Mouse (Mus musculus) brown adipose tissue, adult 24 weeks (tissue): ENCODE results near the gene Plekha6. TPM values are rescaled to one million over a fixed set of nuclear protein-coding genes. Genes with fewer than 3 reads are reported as not detected.
"Not testable (repeated sequence)": the region's sequence is repeated elsewhere in the genome, so short reads cannot be mapped to it uniquely, and the experiment has no call there.

Source experiments
- H3K27ac ChIP-seq: fragments of 200-500 bp; replicated peaks from 2 replicates; pipeline ENCODE4 v1.5.1; 2012; ENCODE audit warnings: low read depth, mild to moderate bottlenecking, low read length
- H3K4me1 ChIP-seq: fragments of 200-500 bp; 2 replicates; pipeline ENCODE4 v1.6.1; 2012; ENCODE audit warnings: low read length, mixed read lengths; ENCODE audit not compliant: control insufficient read depth, insufficient read depth, insufficient read length
- H3K4me3 ChIP-seq: fragments of 200-500 bp; 2 replicates; pipeline ENCODE4 v1.5.1; 2012; ENCODE audit warnings: low read depth, mild to moderate bottlenecking, low read length, moderate library complexity; ENCODE audit not compliant: insufficient read depth
- polyA plus RNA-seq: library from polyadenylated mRNA; stranded (reverse); fragments of >200 nt; gene quantifications from 2 replicates; pipeline ENCODE4 v1.2.4, GENCODE M21; 2012; ENCODE audit not compliant: missing spikeins, insufficient read depth, insufficient read length

The Plekha6 gene
- polyA plus RNA-seq, 1 experiment, result 4.2 TPM

DNA sequence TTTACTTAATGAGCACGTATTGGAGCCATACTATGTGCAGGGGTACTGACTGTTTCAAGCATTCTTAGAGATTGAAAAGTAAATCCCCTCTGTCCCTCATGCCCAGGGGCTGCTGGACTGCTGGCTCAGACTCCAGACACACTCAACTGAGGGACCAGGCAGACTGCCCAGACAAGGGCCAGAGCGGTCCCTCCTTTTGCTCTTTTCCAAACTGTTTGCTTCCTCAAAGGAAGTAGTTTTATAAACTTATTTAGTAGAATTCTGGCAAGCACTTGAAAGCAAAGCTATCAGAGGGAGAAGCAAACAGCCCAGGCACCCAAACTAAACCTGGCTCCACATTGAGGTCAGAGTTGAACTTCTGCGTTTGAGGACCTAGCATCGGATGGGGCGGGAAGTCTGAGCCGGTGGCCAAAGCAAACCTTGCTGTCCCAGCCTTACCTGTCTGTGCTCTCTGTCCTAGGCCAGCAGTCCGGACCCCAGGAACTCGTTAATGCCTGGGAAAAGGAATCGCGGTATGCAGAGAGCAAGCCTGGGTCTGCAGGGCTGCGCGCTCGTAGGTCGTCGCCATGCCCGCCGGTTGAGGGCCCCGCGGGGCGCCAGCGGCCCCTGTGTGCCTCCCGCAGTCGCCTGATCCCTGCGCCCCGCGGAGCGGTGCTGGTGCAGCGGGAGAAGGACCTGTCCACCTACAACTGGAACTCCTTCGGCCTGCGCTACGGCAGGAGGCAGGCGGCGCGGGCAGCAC is 165.1 kb downstream of the Plekha6 start:
- Histone ChIP-seq H3K4me3 (no peak overlapping the region), H3K27ac (no peak overlapping the region), H3K4me1 (no peaks in the 10 kb centered on the region)

DNA sequence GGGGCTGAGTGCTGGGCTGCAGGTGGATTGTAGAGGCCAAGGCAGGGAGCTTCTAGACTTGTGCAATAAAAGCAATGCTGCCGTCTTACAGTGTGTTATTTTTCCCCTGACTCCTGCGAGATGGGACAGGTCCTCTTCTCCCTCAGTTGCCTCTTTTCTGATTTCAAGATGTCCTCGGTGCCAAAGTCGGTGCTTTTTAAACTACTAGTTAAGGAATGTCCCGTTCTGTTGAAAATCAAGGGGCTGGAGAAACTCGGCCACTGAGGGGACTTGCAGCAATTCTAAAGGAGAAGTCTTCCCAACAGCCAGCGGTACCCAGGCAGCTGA is 165.6 kb downstream of the Plekha6 start:
- Histone ChIP-seq H3K4me1 (no peaks in the 10 kb centered on the region), H3K27ac (no peak overlapping the region), H3K4me3 (no peak overlapping the region)

DNA sequence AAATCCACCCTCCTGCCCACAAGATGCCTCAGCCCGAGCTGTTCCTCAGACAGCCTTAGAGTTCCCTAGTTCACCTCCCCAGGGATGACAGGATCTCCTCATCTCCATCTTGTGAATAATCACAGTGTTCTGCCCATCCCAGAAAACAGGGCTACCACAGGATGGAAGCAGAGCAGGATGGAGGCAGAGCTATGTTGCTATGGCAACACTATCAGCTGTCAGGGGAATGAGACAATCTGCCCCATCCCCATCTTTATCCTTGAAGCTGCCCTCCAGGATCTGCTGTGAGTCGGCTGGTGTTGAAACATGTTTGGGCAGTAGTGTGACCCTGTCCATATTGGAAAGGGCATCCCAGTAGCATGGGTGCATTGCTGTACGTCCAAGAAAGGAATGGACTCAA is 167.1 kb downstream of the Plekha6 start:
- H3K4me1 ChIP-seq, result no peaks in the 10 kb centered on the region
- no peak overlapping the region for H3K4me3 ChIP-seq
- no peak overlapping the region for H3K27ac ChIP-seq

DNA sequence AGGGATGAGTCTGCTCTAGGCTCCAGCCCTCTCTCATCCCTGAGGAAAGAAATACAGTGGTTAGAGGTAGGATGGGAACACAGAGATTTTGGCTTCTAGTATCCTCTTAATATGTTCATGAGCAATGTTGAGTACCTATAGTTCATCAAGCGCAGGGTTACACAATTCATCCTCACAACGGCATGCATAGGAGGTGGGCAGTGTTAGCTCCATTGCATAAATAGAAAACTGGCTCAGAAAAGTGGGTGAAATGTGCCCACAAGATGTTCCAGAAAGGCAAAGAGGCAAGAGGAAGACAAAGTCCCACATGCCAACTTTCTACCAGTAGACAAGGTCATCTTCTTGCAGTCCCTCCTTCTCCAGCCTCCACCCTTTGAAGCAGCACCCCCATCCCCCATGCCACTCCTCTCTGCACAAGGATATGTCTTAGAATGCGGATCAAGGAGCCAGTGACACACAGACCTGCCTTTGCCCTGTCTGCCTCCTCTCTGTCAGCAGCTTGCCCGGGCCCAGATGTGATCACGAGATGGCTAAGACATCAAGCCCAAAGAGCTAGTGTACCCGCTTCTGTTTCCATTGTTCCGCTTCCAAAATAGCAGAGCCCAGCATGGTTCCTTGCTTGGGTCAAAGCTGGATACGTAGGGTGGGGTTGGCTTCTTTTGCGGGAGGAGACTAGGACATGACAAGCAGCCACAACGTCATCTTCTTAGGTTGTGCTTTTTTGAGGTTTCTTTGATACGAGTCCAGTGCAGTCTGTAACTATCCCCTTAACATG is 168.8 kb downstream of the Plekha6 start:
- H3K27ac ChIP-seq, result no peak overlapping the region
- no peaks in the 10 kb centered on the region for H3K4me1 ChIP-seq
- no peak overlapping the region for H3K4me3 ChIP-seq

DNA sequence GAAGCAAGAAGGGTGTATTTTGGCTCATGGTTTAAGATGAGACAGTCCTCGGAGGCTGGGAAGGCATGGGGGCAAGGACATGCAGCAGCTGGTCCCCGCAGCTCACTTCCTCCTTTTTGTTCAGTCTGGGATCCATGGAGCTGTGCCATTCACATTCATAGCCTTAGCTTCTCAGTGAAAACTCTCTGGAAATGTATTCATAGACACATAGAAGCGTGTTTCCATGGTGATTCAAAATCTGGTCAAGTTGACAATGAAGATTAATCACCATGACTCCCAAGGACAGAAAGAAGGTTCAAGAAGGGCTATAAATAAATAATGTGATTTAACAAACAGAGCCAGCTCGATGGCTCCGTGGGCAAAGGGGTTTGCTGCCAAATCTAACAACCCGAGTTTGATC is 169.9 kb downstream of the Plekha6 start:
- Histone ChIP-seq H3K4me1 (no peaks in the 10 kb centered on the region), H3K27ac (no peak overlapping the region), H3K4me3 (no peak overlapping the region)

DNA sequence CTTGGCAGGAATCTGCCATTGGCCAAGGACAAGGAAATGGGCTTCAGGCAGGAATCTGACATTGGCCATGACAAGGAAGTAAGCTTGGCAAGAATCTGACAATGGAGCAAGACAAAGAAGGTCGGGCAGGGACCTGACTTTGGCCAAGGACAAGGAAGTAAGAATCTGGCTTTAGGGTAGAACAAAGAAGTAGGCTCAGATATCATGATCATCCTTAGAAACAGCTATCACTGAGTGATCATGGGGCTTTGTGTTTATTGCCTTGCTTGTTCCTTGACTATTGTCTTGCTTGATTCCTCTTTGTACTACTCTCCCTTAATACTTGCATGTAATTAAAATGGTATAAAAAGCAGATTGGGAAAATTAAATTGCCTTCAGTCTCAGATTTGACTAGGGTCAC is 176.4 kb downstream of the Plekha6 start:
- not testable (repeated sequence) for H3K4me3 ChIP-seq, H3K4me1 ChIP-seq, H3K27ac ChIP-seq

DNA sequence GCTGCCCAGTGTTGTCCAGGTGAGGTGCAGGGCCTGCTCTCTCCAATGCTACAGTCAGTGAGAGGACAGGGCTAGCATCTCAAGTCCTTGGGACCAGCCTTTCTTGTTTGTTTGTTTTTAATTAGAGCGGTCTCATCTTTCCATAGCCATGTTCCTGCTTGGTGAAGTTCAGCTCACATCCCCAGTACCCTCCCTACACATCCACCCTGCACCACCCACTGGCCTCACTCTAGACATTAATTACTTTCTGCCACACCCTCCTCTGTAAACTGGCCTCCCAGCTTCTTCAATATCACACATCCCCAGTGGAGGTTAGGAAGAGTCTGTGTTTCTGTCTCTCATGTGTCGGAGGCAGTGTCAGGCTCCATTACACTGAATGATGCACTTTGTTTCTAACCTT is 180.3 kb downstream of the Plekha6 start:
- Histone ChIP-seq H3K27ac (no peak overlapping the region), H3K4me3 (no peak overlapping the region), H3K4me1 (no peaks in the 10 kb centered on the region)

DNA sequence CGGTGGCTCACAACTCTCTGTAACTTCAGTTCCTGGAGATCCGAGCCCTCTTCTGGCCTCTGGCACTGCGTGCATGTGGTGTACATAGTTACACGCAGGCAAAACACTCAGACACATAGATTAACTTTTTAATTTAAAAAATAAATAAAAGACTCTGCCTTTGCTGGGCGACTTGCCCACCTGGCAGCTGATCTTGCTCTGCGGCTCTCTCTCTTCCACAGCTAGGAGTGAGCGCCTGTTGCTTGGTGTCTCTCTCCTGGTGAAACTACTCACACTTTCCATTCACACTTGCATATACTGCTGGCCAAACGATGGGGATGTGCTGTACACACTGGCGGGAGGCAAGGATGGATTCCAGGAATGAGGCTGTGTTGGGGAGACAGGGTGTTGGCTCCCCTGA is 182.5 kb downstream of the Plekha6 start:
- Histone ChIP-seq H3K27ac (no peak overlapping the region), H3K4me3 (no peak overlapping the region), H3K4me1 (no peaks in the 10 kb centered on the region)

DNA sequence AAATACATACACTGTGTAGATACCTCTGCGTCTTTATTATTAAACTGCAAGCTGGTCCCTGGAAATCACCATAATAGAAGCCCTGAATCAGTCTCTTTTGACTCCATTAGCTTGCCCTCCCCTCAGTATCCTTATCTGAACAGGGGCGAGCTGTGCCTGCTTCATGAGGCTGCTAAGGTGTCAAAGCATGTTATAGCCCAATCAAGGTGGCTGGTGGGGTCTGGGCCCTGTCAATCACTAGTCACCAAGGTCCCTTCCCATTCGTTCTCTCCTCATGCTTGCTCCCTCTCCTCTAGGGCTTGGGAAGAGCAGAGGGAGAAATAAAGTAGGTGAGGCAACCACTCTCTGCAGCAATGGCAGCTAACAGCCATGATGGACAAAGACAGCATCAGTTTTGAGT is 183.2 kb downstream of the Plekha6 start:
- no peak overlapping the region for H3K27ac ChIP-seq
- H3K4me1 ChIP-seq, result no peaks in the 10 kb centered on the region
- no peak overlapping the region for H3K4me3 ChIP-seq

DNA sequence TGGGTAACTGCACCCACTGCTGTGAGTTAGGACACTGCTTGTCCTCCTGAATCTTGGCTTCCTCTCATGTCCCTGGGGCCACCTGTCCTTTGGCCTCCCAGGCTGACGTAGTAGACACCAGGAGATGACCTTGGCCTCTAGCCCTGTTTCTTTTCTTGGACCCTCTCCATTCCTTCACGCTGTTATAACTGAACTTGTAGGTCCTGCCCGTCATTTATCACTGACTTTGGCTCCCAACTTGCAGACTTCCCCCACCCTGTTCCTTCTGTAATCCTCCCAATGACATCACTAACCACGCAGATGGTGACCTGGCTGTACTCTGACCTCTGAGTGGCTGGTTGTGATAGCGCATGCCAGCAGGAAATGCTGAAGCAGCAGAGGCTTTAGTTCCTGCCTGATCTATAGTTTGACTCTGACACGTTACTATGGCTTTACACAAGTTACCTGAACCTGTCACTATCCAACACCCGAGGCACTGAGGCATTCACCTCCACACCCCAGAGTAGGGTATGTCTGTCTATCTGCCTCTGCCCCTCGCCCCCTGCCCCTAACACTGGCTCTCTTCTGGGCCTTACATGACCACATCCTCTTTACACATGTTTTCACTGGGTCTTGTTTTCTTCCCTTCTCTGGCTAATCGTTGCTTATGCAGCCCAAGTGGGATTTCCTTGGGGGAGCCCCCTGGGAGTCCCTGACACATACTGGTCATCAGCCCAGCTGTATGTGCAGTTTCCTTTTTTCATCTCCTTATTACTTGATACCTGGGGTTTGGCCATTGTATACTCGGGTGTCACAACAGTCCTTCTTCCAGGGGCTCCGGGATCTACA is 183.9 kb downstream of the Plekha6 start:
- Histone ChIP-seq H3K27ac (no peak overlapping the region), H3K4me1 (no peaks in the 10 kb centered on the region), H3K4me3 (no peak overlapping the region)

DNA sequence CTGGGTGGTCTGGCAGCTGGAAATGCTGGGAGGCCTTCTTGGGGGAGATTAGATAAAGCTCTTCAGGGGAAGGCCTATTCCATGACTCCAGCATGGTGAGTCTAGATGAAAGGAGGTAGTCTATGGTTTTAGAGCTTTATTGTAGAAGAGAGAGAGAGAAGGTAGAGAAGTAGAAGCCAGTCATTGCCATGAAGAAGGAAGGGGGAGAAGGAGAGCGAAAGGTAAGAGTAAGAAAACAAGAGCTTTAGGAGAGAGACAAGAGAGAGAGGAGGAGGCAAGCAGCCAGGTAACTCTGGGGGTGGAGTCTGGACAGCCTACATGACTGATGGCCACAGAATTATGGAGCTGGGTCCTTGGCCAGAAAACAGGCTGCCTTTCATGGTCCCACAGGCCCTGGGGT is 186.2 kb downstream of the Plekha6 start, which contains the start of gene Ren1:
Gene Ren1 (plus strand): TSS at position 301 of the 400 bp plus-strand sequence.
- Histone ChIP-seq H3K27ac (no peak within 1 kb of the TSS), H3K4me1 (no peaks in the 10 kb centered on the region), H3K4me3 (no peak within 1 kb of the TSS)

DNA sequence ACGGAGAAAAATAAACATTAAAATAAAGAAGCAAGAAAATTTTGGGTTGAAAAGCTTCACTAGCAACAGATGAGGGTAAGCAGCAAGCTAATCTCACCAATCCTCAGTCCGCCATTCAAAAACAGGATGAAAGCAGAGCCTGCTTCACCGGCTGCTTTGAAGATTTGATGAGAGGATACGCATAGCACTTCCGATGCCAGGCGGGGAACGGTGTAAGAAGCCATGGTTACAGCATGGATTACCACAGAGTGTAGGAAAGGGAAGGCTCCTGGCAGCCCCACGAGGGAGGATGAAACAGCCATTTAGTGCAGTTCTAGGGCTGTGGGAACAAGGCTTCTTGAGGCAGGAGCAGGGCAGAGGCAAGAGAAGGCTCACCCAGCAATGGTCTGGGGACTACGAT is 187.8 kb downstream of the Plekha6 start:
- Histone ChIP-seq H3K4me1 (no peaks in the 10 kb centered on the region), H3K4me3 (no peak overlapping the region), H3K27ac (no peak overlapping the region)

Other genes starting within 250 kb of the Plekha6 start
- 12.0 and 13.5 TPM in 2 replicates for gene Mdm4, start 133.6 kb upstream of the Plekha6 start, polyA plus RNA-seq
- gene Pik3c2b, start 118.5 kb upstream of the Plekha6 start, polyA plus RNA-seq, result 1.1 and 1.5 TPM in 2 replicates
- 61.9 and 64.2 TPM in 2 replicates for gene Ppp1r15b, start 33.1 kb upstream of the Plekha6 start, polyA plus RNA-seq
- not detected in 2 replicates for gene Golt1a, start 145.6 kb downstream of the Plekha6 start, polyA plus RNA-seq
- not detected in 2 replicates for gene Kiss1, start 157.7 kb downstream of the Plekha6 start, polyA plus RNA-seq
- gene Ren1, start 186.3 kb downstream of the Plekha6 start, polyA plus RNA-seq, result not detected in 2 replicates
- gene Etnk2, start 199.4 kb downstream of the Plekha6 start, polyA plus RNA-seq, result not detected in 2 replicates